Mouse (Mus musculus) v-Abl transformed pro-B cells (cell line): ENCODE data around the gene Naaa.

Experiments
- in situ Hi-C, 2 experiments: fragments of 400-800 bp; cut with MboI; formaldehyde crosslinking; loops; one replicate each; pipeline ENCODE4 v1.15.1; 2025; ENCODE audit not compliant: unreplicated experiment in 2 of 2

Naaa gene

DNA sequence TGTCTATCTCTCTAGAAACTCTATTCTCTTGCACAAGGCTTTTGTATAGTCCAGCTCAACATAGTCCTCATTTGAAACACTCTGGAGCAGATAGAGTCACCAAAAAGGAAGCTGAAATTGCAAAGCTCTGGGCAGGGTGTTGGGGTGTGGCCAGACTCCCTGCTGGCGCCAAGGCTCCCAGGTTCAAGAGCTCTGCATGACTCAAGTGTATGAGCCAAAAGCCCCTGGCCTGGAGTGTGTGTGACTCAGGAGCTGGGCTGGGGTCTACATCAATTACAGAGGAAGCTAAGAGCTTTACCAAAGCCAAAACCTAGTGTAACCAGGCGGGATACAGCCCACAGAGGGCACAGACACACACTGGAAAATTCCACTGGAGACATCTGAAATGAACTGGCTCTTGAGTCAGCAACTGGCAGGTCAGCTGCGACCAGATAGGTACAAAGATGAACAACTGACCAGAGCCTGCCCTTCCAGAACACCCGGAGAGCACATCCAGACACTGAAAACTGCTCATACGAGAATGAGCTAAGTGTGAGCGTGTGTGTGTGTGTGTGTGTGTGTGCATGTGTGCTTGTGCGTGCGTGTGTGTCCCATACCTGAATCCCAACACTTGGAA lies 57.6 kb downstream of the Naaa start:
- in situ Hi-C loops = no loop called here

DNA sequence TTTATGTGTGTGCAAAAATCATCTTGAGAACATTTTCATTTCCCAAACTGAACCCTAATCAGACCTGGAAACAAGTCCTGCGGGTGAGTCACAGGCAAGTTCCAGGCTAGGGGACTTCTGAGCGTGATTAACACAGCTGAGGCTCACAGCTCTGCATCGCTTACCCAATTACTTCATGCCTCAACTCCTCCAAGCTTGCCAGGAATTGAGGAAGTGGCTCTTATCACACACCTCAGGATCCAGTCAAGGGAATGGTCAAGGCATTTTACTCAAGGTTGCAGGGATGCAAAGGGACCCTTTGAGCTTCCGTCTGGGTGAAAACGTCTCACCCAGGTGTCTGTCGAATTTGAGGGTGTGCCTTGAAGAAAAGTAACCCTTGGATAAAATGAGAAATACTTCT lies 58.1 kb downstream of the Naaa start:
- in situ Hi-C loops = no loop called here

DNA sequence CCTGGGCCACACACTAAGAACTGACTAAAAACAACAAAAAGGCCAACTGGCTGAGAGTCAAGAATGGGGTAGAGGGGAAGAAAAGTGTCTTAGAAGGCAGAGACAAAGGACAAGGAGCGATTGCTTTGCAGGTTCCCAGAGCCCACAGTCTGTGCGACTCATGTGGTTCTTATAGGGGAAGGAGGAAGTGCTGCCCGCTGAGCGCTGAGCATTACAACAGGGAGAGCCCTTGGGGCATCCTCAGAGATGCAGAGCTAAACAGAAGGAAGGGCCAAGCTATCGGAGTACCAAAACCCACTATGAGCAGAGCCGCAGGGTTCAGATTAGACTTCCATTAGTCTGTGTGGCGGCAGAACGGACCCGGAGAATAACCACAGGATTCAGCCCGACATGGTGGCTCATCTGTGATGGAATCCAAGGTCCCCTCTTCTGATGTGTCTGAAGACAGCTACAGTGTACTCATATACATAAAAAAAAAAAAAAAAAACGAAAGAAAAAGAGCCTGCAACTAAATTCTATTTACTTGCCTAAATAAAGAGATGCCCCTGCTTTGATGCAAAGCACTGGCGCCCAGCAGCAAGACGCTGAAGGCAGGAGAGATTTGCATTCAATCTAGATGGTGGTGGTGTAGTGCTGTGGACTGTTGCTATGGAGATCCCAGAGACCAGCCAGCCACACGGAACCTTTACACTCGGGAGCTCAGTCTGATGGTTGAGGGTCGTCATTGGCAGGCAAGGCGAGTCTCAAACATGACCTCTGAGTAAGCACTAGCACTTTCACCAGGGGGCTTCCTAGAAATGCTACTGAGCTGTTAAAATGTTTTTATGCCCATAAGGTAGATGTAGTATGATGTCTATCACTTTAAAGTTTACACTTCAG lies 58.8 kb downstream of the Naaa start:
- in situ Hi-C loops = no loop called here

DNA sequence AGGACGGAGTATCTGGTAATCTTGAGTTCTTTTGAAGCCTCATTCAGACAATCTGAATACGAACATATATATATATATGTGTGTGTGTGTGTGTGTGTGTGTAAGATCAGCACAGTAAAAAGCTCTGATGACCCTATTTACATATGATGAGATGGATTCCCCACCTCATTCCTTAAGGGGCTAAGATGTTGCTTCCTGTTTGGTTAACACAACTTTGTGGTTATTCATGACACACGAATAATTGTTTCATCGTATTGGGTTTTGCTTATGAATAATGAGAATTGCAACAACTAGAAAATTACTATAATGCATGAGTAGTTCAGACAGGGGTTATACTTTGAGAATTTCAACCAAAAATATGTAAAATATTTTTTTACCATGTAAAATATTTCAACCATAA lies 62.7 kb downstream of the Naaa start, which contains the start of gene U90926:
U90926 (minus strand) TSS at position 101 of the 400 bp plus-strand sequence.
- in situ Hi-C loops = no loop called here

DNA sequence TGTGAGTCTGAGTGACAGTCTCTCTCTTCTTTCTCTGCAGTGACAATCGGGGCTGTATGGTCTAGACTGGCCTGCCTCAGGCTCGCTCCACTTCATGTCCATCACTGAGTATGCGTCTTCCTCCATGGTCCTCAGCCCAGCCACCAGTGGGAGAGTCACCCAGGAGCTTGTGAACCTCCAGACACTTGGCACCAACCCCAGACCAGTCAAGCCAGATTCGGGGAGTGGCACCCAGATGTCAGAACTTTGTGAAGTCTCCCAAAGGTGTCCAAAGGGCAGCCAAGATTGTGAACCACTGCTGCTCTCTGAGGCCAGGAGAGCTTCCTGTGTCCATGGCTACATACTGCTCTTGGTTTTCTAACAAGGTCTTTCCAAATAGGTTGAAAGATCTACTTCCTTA lies 65.7 kb downstream of the Naaa start:
- in situ Hi-C loops = no loop called here

DNA sequence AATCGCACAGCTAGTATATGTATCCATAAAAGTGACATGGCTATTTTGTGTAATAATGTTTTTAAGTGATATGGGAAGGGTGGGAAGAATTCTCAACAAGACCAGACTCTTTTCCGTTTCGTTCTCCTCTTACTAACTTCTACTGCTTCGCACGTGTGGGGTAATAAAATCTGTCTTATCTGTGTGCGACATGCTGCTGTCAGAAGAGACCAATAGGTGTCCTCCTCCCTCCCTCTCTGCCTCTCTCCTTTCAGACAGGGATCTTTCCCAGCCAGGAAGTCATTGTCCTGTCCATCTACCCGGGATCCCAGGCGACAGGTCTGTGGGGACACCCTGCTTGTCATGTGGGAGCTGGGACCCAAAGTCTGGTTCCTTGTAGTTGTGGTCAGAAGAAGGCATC lies 67.8 kb downstream of the Naaa start:
- in situ Hi-C loops = no loop called here
